Mouse (Mus musculus) midbrain, postnatal 0 days (tissue): ENCODE measurements at regions not wholly inside any gene's neighbourhood (a gene's known extent, or its start where the extent isn't known, plus 50 kb on each side); places are given as distances from the start of the nearest gene placed in this dataset.
A peak's percentile ranks its signal among the peaks of the same experiment; 100 is the strongest.

Source experiments
- ATAC-seq: fragments of 200-750 bp; cut with Nextera tagmentation; 2 replicates; pipeline ENCODE4 v1.8.0; 2017; ENCODE audit warnings: moderate number of reproducible peaks, mild to moderate bottlenecking, moderate TSS enrichment, moderate library complexity; ENCODE audit not compliant: low FRiP score
- DNase-seq: peaks from one replicate; pipeline ENCODE4 v3.0.0-alpha.2; 2015; ENCODE audit warnings: low spot score
- H3K27ac ChIP-seq: fragments of 300-500 bp; sonication (generic); 2 replicates; pipeline ENCODE4 v1.5.1; 2014; ENCODE audit warnings: low read depth, mild to moderate bottlenecking, low read length, mixed read lengths
- H3K27me3 ChIP-seq: fragments of 300-500 bp; sonication (generic); 2 replicates; pipeline ENCODE4 v1.6.1; 2014; ENCODE audit warnings: low read length, control low read depth, mixed read lengths; ENCODE audit not compliant: insufficient read depth
- H3K36me3 ChIP-seq: fragments of 300-500 bp; sonication (generic); 2 replicates; pipeline ENCODE4 v1.6.1; 2014; ENCODE audit warnings: low read length, control low read depth, mixed read lengths; ENCODE audit not compliant: insufficient read depth
- H3K4me1 ChIP-seq: fragments of 300-500 bp; sonication (generic); 2 replicates; pipeline ENCODE4 v1.6.1; 2014; ENCODE audit warnings: mild to moderate bottlenecking, control low read depth, antibody characterized with exemption, low read length, mixed read lengths; ENCODE audit not compliant: insufficient read depth
- H3K4me2 ChIP-seq: fragments of 300-500 bp; sonication (generic); 2 replicates; pipeline ENCODE4 v1.6.1; 2014; ENCODE audit warnings: low read depth, mild to moderate bottlenecking, low read length, mixed read lengths; ENCODE audit not compliant: poor library complexity, severe bottlenecking
- H3K4me3 ChIP-seq: fragments of 300-500 bp; sonication (generic); 2 replicates; pipeline ENCODE4 v1.5.1; 2014; ENCODE audit warnings: low read depth, mild to moderate bottlenecking, low read length, moderate library complexity
- H3K9ac ChIP-seq: fragments of 300-500 bp; sonication (generic); replicated peaks from 2 replicates; pipeline ENCODE4 v1.6.1; 2014; ENCODE audit warnings: mild to moderate bottlenecking, low read length, moderate library complexity, mixed read lengths; ENCODE audit not compliant: poor library complexity, severe bottlenecking
- H3K9me3 ChIP-seq: fragments of 300-500 bp; sonication (generic); 2 replicates; pipeline ENCODE4 v1.6.1; 2016; ENCODE audit warnings: low read length, control low read depth
- CTCF ChIP-seq: IDR thresholded peaks from 2 replicates; pipeline ENCODE4 v1.5.1; 2016; ENCODE audit warnings: antibody characterized with exemption, mild to moderate bottlenecking
- WGBS: fragments of 180-500 bp; shearing (Covaris S2); extraction: QIAGEN DNeasy Blood & Tissue Kit; methylation state at CpG from one replicate; pipeline ENCODE4 v1.1.7; 2014; 5-methylcytosine and 5-hydroxymethylcytosine counted together

GRCm38 (mm10) chr6:12170722-12171121, 263.1 kb downstream of the Phf14 start:
- no peaks in the 10 kb centered on the region for H3K4me1 ChIP-seq
- H3K9me3 ChIP-seq: no peaks in the 10 kb centered on the region
- H3K9ac ChIP-seq: no peak overlapping the region
- H3K27me3 ChIP-seq: no peaks in the 10 kb centered on the region
- no peak for ATAC-seq
- H3K4me3 ChIP-seq: no peak overlapping the region
- no peak for TF ChIP-seq CTCF
- no peaks in the 10 kb centered on the region for H3K36me3 ChIP-seq
- DNase-seq: no peak
- no peak overlapping the region for H3K4me2 ChIP-seq
- WGBS: 84% methylated on average over 4 of the region's 4 CpGs
- H3K27ac ChIP-seq: no peak overlapping the region

DNA sequence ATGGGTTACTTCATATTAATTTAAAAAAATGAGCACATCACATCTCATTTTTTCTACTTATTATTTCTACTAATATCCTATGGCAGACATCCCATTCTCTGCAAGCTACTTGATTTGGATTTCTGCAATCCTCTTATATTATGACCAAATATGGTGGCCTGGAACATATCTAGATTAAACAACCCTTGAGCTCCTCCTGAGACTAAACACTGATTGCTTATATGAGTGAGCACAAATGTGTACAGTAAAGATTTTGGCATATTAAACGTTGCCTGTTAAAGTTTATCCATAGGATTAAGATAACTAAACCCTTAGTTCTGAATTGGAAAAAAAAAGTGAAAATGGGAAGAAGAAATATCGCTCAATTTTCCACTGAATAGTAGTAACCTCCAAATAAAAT, 263.6 kb downstream of the Phf14 start:
- DNase-seq (no peak), ATAC-seq (no peak)
- Histone ChIP-seq H3K4me3 (no peak overlapping the region), H3K9me3 (no peaks in the 10 kb centered on the region), H3K27me3 (no peaks in the 10 kb centered on the region), H3K9ac (no peak overlapping the region), H3K27ac (no peak overlapping the region), H3K4me1 (no peaks in the 10 kb centered on the region), H3K36me3 (no peaks in the 10 kb centered on the region), H3K4me2 (no peak overlapping the region)
- no peak for TF ChIP-seq CTCF
- 77% methylated on average over 2 of the region's 2 CpGs for WGBS

- no peak overlapping the region for H3K4me2 ChIP-seq
- DNase-seq (no peak), ATAC-seq (no peak)
- H3K36me3 ChIP-seq: no peaks in the 10 kb centered on the region
- H3K27ac ChIP-seq: 0 out of 2 replicates have a peak overlapping the region, but pooled peaks have one; percentile 32
- H3K4me3 ChIP-seq: no peak overlapping the region
- TF ChIP-seq CTCF: no peak
- no peaks in the 10 kb centered on the region for H3K27me3 ChIP-seq
- no peaks in the 10 kb centered on the region for H3K9me3 ChIP-seq
- no peaks in the 10 kb centered on the region for H3K4me1 ChIP-seq
- no peak overlapping the region for H3K9ac ChIP-seq
Measured at GRCm38 (mm10) chr6:12177996-12178395, 270.4 kb downstream of the Phf14 start.

GRCm38 (mm10) chr6:12180951-12181350, 273.3 kb downstream of the Phf14 start:
- ATAC-seq: no peak
- no peak for TF ChIP-seq CTCF
- WGBS: 85% methylated on average over 3 of the region's 3 CpGs

GRCm38 (mm10) chr6:12210190-12210589, 302.6 kb downstream of the Phf14 start:
- no peak for DNase-seq
- H3K4me1 ChIP-seq: no peaks in the 10 kb centered on the region
- H3K9me3 ChIP-seq: no peaks in the 10 kb centered on the region
- no peak overlapping the region for H3K27ac ChIP-seq
- H3K27me3 ChIP-seq: no peaks in the 10 kb centered on the region
- TF ChIP-seq CTCF: no peak
- ATAC-seq: no peak
- no peak overlapping the region for H3K4me2 ChIP-seq
- no peaks in the 10 kb centered on the region for H3K36me3 ChIP-seq
- no peak overlapping the region for H3K4me3 ChIP-seq
- H3K9ac ChIP-seq: no peak overlapping the region
- WGBS: 80% methylated on average over 1 of the region's 1 CpGs

More at GRCm38 (mm10) chr6:12180951-12181350, 273.3 kb downstream of the Phf14 start:
- Histone ChIP-seq H3K4me1 (no peaks in the 10 kb centered on the region), H3K4me2 (no peak overlapping the region), H3K9me3 (no peaks in the 10 kb centered on the region), H3K9ac (no peak overlapping the region), H3K4me3 (no peak overlapping the region), H3K36me3 (no peaks in the 10 kb centered on the region), H3K27ac (no peak overlapping the region), H3K27me3 (no peaks in the 10 kb centered on the region)
- no peak for DNase-seq

GRCm38 (mm10) chr6:12214526-12215177, 307.0 kb downstream of the Phf14 start:
- no peak overlapping the region for H3K9ac ChIP-seq
- no peak overlapping the region for H3K4me3 ChIP-seq
- no peak overlapping the region for H3K27ac ChIP-seq
- H3K4me2 ChIP-seq: no peak overlapping the region
- ATAC-seq (no peak), DNase-seq (no peak)
- no peaks in the 10 kb centered on the region for H3K9me3 ChIP-seq
- no peaks in the 10 kb centered on the region for H3K27me3 ChIP-seq
- 87% methylated on average over 12 of the region's 12 CpGs for WGBS
- no peaks in the 10 kb centered on the region for H3K4me1 ChIP-seq
- no peaks in the 10 kb centered on the region for H3K36me3 ChIP-seq
- TF ChIP-seq CTCF: no peak
